Mouse (Mus musculus): Measurements from ENCODE around the gene Mocs2.

- TF ChIP-seq GATA1 (IDR thresholded peaks at IDR 0.05; ENCODE audit: borderline replicate concordance, low read length), result no peak
- TF ChIP-seq FLI1 (IDR thresholded peaks at IDR 0.05; ENCODE audit: low read length), result no peak
These were observed 16.2 kb upstream of the Mocs2 start for GRCm38 (mm10) chr13:114801857-114802256.

Data from megakaryocyte, embryonic 14.5 days (primary cell).